Mouse (Mus musculus) stomach, embryonic 14.5 days (tissue): ENCODE data around the gene Peli1. TPM values are rescaled to one million over a fixed set of nuclear protein-coding genes. Genes with fewer than 3 reads are reported as not detected.
A peak's percentile ranks its signal among the peaks of the same experiment; 100 is the strongest.

ENCODE experiments used
- ATAC-seq: fragments of 200-750 bp; cut with Nextera tagmentation; 2 replicates; pipeline ENCODE4 v1.8.0; 2017; ENCODE audit warnings: low read depth, moderate TSS enrichment; ENCODE audit not compliant: insufficient number of reproducible peaks, insufficient read depth, low FRiP score
- H3K27ac ChIP-seq: fragments of 300-500 bp; sonication (generic); 2 replicates; pipeline ENCODE4 v1.5.1; 2014; ENCODE audit warnings: mild to moderate bottlenecking, low read length, moderate library complexity, mixed read lengths
- H3K27me3 ChIP-seq: fragments of 300-500 bp; sonication (generic); 2 replicates; pipeline ENCODE4 v1.6.1; 2014; ENCODE audit warnings: low read length, control low read depth, mixed read lengths; ENCODE audit not compliant: control insufficient read depth, insufficient read depth
- H3K36me3 ChIP-seq: fragments of 300-500 bp; sonication (generic); 2 replicates; pipeline ENCODE4 v1.6.1; 2014; ENCODE audit warnings: mild to moderate bottlenecking, control low read depth, low read length, moderate library complexity, mixed read lengths; ENCODE audit not compliant: control insufficient read depth, insufficient read depth
- H3K4me1 ChIP-seq: fragments of 300-500 bp; sonication (generic); 2 replicates; pipeline ENCODE4 v1.6.1; 2014; ENCODE audit warnings: low read length, control low read depth, mixed read lengths; ENCODE audit not compliant: control insufficient read depth, insufficient read depth
- H3K4me2 ChIP-seq: fragments of 300-500 bp; sonication (generic); replicated peaks from 2 replicates; pipeline ENCODE4 v1.6.1; 2014; ENCODE audit warnings: low read depth, low read length, control low read depth
- H3K4me3 ChIP-seq: fragments of 300-500 bp; sonication (generic); 2 replicates; pipeline ENCODE4 v1.5.1; 2014; ENCODE audit warnings: low read depth, low read length, control low read depth
- H3K9ac ChIP-seq: fragments of 300-500 bp; sonication (generic); replicated peaks from 2 replicates; pipeline ENCODE4 v1.6.1; 2014; ENCODE audit warnings: low read depth, mild to moderate bottlenecking, control low read depth, low read length, moderate library complexity, mixed read lengths
- H3K9me3 ChIP-seq: fragments of 300-500 bp; sonication (generic); 2 replicates; pipeline ENCODE4 v1.6.1; 2016; ENCODE audit warnings: low read depth, low read length, control low read depth; ENCODE audit not compliant: control insufficient read depth
- WGBS: fragments of 180-500 bp; shearing (Covaris S2); extraction: QIAGEN DNeasy Blood & Tissue Kit; methylation state at CpG from one replicate; pipeline ENCODE4 v1.1.7; 2014; 5-methylcytosine and 5-hydroxymethylcytosine counted together
- polyA plus RNA-seq: library from polyadenylated mRNA; unstranded; fragments of >200 nt; fragmentation: Nextera tagmentation; extraction: Ambion mirVana; gene quantifications from 2 replicates; pipeline ENCODE4 v1.2.1, GENCODE M21; 2014

Gene Peli1
- polyA plus RNA-seq, 1 experiment from 2014 or later: 38.8 TPM

- H3K36me3 ChIP-seq: no peaks in the 10 kb centered on the region
- no peak for ATAC-seq
- H3K9me3 ChIP-seq: no peaks in the 10 kb centered on the region
- H3K4me3 ChIP-seq: no peak overlapping the region
- H3K9ac ChIP-seq: no peak overlapping the region
- H3K27ac ChIP-seq: no peak overlapping the region; the same call in 1 of the 2 replicates
- no peaks in the 10 kb centered on the region for H3K4me1 ChIP-seq
- WGBS: 82% methylated on average over 5 of the region's 5 CpGs
- H3K4me2 ChIP-seq: no peak overlapping the region
- H3K27me3 ChIP-seq: no peaks in the 10 kb centered on the region
These were observed 32.7 kb upstream of the Peli1 start for GRCm38 (mm10) chr11:21058415-21058781.

- Histone ChIP-seq H3K27me3 (no peaks in the 10 kb centered on the region), H3K9ac (no peak overlapping the region), H3K4me2 (no peak overlapping the region), H3K4me3 (no peak overlapping the region), H3K27ac (no peak overlapping the region), H3K9me3 (no peaks in the 10 kb centered on the region), H3K4me1 (no peaks in the 10 kb centered on the region), H3K36me3 (no peaks in the 10 kb centered on the region)
- 80% methylated on average over 7 of the region's 7 CpGs for WGBS
- ATAC-seq: no peak
These were observed 30.6 kb upstream of the Peli1 start for GRCm38 (mm10) chr11:21060386-21061074.

- Histone ChIP-seq H3K9me3 (no peaks in the 10 kb centered on the region), H3K27me3 (no peaks in the 10 kb centered on the region), H3K9ac (no peak overlapping the region), H3K4me3 (no peak overlapping the region), H3K36me3 (no peaks in the 10 kb centered on the region), H3K4me1 (no peaks in the 10 kb centered on the region), H3K4me2 (no peak overlapping the region), H3K27ac (no peak overlapping the region)
- no peak for ATAC-seq
- WGBS: 71% methylated on average over 8 of the region's 8 CpGs
These were observed 30.1 kb upstream of the Peli1 start for GRCm38 (mm10) chr11:21061075-21061403.

DNA sequence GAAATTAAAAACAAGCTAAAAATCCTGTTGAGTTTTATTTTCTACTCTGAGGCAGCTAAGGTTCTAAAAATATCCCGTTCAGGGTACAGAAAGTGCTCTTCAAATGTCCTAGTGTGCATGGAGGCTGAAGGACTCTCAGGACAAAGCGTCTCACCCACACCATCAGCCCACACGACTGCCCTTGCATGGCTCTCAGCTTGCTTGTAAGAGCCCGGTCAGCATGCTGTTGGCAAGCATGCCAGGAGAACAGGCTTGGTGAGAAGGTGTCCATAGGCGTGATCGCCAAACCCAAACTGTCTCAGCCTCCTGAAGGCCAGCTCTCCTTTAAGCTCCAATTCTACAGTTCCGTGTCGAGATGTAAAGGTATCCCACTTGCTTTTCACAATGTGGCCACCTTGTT, 29.7 kb upstream of the Peli1 start:
- Histone ChIP-seq H3K9ac (no peak overlapping the region), H3K27me3 (no peaks in the 10 kb centered on the region), H3K9me3 (no peaks in the 10 kb centered on the region), H3K36me3 (no peaks in the 10 kb centered on the region), H3K4me3 (no peak overlapping the region), H3K4me1 (no peaks in the 10 kb centered on the region), H3K4me2 (no peak overlapping the region), H3K27ac (no peak overlapping the region)
- no peak for ATAC-seq
- WGBS: 82% methylated on average over 8 of the region's 8 CpGs

DNA sequence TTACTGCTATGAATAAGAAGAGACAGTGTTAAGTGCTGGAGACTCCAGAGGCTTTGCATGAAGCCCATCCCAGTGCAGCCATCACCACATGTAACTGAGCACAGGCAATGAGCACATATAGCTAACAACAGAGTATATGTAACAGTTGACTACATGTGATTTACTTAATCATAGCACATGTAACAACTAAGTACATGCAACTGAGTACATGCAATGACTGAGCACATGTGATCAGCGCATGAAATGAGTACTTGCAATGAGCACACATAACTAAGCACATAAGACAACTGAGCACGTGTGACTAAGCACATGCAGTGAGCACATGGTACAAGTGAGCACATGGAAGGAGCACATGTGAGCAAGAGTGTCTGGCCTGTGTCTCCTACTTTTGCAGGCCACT, 29.0 kb upstream of the Peli1 start:
- no peak overlapping the region for H3K9ac ChIP-seq
- no peaks in the 10 kb centered on the region for H3K9me3 ChIP-seq
- H3K27me3 ChIP-seq: no peaks in the 10 kb centered on the region
- 90% methylated on average over 2 of the region's 2 CpGs for WGBS
- no peak overlapping the region for H3K4me2 ChIP-seq
- no peak overlapping the region for H3K27ac ChIP-seq
- H3K4me3 ChIP-seq: no peak overlapping the region
- ATAC-seq: no peak
- H3K4me1 ChIP-seq: no peaks in the 10 kb centered on the region
- no peaks in the 10 kb centered on the region for H3K36me3 ChIP-seq

DNA sequence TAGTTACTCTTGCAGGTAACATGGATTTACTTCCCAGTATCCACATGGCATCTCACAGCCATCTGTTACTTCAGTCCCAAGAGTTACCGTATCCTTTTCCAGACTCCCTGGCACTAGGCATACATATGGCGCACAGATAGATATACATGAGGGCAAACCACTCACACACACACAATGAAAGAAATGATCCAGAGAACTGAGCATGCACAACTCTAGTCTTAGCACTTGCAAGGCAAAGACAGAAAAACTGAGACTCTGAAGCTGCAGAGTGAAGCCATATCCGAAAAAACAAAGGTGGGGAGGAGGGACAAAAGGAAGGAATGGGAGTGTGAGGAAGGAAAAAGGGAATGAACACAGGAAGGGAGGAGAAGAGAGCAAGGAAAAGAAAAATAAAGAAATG, 27.8 kb upstream of the Peli1 start:
- H3K9ac ChIP-seq: no peak overlapping the region
- no peaks in the 10 kb centered on the region for H3K9me3 ChIP-seq
- H3K4me2 ChIP-seq: no peak overlapping the region
- no peaks in the 10 kb centered on the region for H3K4me1 ChIP-seq
- ATAC-seq: no peak
- WGBS: 90% methylated on average over 3 of the region's 3 CpGs
- no peaks in the 10 kb centered on the region for H3K27me3 ChIP-seq
- H3K4me3 ChIP-seq: no peak overlapping the region
- no peaks in the 10 kb centered on the region for H3K36me3 ChIP-seq
- H3K27ac ChIP-seq: no peak overlapping the region

GRCm38 (mm10) chr11:21079400-21079799, 11.7 kb upstream of the Peli1 start:
- 26% methylated on average over 2 of the region's 2 CpGs for WGBS
- ATAC-seq: peak; percentile 89
- Histone ChIP-seq H3K4me2 (no peak overlapping the region), H3K4me3 (no peak overlapping the region), H3K4me1 (no peaks in the 10 kb centered on the region; the same call in 1 of the 2 replicates), H3K27me3 (no peaks in the 10 kb centered on the region), H3K9ac (no peak overlapping the region), H3K27ac (no peak overlapping the region), H3K36me3 (no peaks in the 10 kb centered on the region), H3K9me3 (no peaks in the 10 kb centered on the region)

- Histone ChIP-seq H3K9me3 (no peaks in the 10 kb centered on the region), H3K27ac (no peak overlapping the region)
These were observed 11.2 kb upstream of the Peli1 start for GRCm38 (mm10) chr11:21079851-21080362.

DNA sequence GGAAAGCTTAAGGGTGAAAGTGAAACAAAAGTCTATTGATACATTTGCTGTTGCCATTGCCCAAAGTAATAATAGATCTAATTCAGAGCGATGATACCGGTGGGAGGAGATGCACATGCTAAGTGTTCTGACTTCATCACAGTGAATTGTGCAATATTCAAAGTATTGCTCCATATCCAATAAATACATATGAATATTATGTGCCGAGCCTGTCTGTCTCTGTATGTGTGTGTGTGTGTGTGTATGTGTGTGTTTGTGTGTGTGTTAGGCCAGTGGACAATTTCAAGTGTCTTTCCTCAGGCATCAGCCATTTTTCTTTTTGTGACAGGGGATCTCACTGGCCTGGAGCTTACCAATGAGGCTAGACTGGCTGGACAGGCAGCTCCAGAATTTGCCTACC, 9.9 kb upstream of the Peli1 start:
- Histone ChIP-seq H3K9me3 (no peaks in the 10 kb centered on the region), H3K36me3 (no peaks in the 10 kb centered on the region), H3K4me3 (no peak overlapping the region), H3K27me3 (no peaks in the 10 kb centered on the region), H3K4me2 (no peak overlapping the region), H3K4me1 (no peaks in the 10 kb centered on the region; the same call in 1 of the 2 replicates), H3K27ac (no peak overlapping the region), H3K9ac (no peak overlapping the region)
- 73% methylated on average over 3 of the region's 3 CpGs for WGBS
- ATAC-seq: no peak

More at GRCm38 (mm10) chr11:21079851-21080362, 11.2 kb upstream of the Peli1 start:
- 35% methylated on average over 3 of the region's 3 CpGs for WGBS
- Histone ChIP-seq H3K4me2 (no peak overlapping the region), H3K36me3 (no peaks in the 10 kb centered on the region), H3K4me3 (no peak overlapping the region), H3K4me1 (no peaks in the 10 kb centered on the region; the same call in 1 of the 2 replicates), H3K9ac (no peak overlapping the region), H3K27me3 (no peaks in the 10 kb centered on the region)
- ATAC-seq: no peak
